Mouse (Mus musculus) thymus, adult 2 months (tissue): ENCODE results near the gene 4930430F08Rik. TPM values are rescaled to one million over a fixed set of nuclear protein-coding genes. Genes with fewer than 3 reads are reported as not detected.
A peak's percentile ranks its signal among the peaks of the same experiment; 100 is the strongest.

Experiments
- DNase-seq: peaks from one replicate; pipeline ENCODE4 v3.0.0; 2021
- H3K27ac ChIP-seq: fragments of 200-500 bp; 2 replicates; pipeline ENCODE4 v1.5.1; 2012; ENCODE audit warnings: low read length, control low read depth; ENCODE audit not compliant: control insufficient read depth, insufficient read depth
- H3K27me3 ChIP-seq: fragments of 200-500 bp; 2 replicates; pipeline ENCODE4 v1.6.1; 2012; ENCODE audit warnings: mild to moderate bottlenecking, low read length, moderate library complexity, mixed read lengths; ENCODE audit not compliant: control insufficient read depth, insufficient read depth
- H3K36me3 ChIP-seq: fragments of 200-500 bp; 2 replicates; pipeline ENCODE4 v1.6.1; 2012; ENCODE audit warnings: mild to moderate bottlenecking, low read length, moderate library complexity; ENCODE audit not compliant: control insufficient read depth, insufficient read depth
- H3K4me1 ChIP-seq: fragments of 200-500 bp; replicated peaks from 2 replicates; pipeline ENCODE4 v1.6.1; 2012; ENCODE audit warnings: low read length; ENCODE audit not compliant: control insufficient read depth, insufficient read depth
- H3K4me3 ChIP-seq: fragments of 200-500 bp; 2 replicates; pipeline ENCODE4 v1.5.1; 2012; ENCODE audit warnings: mild to moderate bottlenecking, low read length, control low read depth, moderate library complexity; ENCODE audit not compliant: control insufficient read depth, insufficient read depth
- CTCF ChIP-seq: fragments of 200-500 bp; IDR thresholded peaks from 2 replicates; pipeline ENCODE4 v1.5.1; 2012; ENCODE audit warnings: mild to moderate bottlenecking, control low read depth, low read length, moderate library complexity, borderline replicate concordance; ENCODE audit not compliant: control insufficient read depth, poor library complexity, insufficient read depth; ENCODE audit errors: extremely low read depth
- POLR2A ChIP-seq: fragments of 200-500 bp; IDR thresholded peaks from 2 replicates; pipeline ENCODE4 v1.6.1; 2012; ENCODE audit warnings: mild to moderate bottlenecking, low read length, control low read depth, moderate library complexity; ENCODE audit not compliant: control insufficient read depth, poor library complexity, insufficient read depth; ENCODE audit errors: extremely low read depth
- WGBS: fragments of 180-500 bp; shearing (Covaris S2); methylation state at CpG from one replicate; pipeline ENCODE4 v1.1.7; 2018; 5-methylcytosine and 5-hydroxymethylcytosine counted together
- polyA plus RNA-seq: library from polyadenylated mRNA; depleted of rRNA; stranded (reverse); fragments of >200 nt; gene quantifications from 2 replicates; pipeline ENCODE4 v1.2.3, GENCODE M21; 2012

Gene 4930430F08Rik
- polyA plus RNA-seq, 1 experiment, result 8.0 TPM

- TF ChIP-seq POLR2A, result no peak
- TF ChIP-seq CTCF, result no peak
- 65% methylated on average over 2 of the region's 2 CpGs for WGBS
- DNase-seq, result no peak
Measured at GRCm38 (mm10) chr10:100604254-100604653, 14.0 kb upstream of the 4930430F08Rik start.

GRCm38 (mm10) chr10:100603511-100603910, 13.3 kb upstream of the 4930430F08Rik start:
- TF ChIP-seq CTCF, result no peak
- Histone ChIP-seq H3K4me3 (no peak overlapping the region), H3K27ac (no peak overlapping the region), H3K27me3 (no peaks in the 10 kb centered on the region), H3K36me3 (no peaks in the 10 kb centered on the region), H3K4me1 (no peaks in the 10 kb centered on the region)
- DNase-seq, result no peak
- WGBS, result 95% methylated on average over 9 of the region's 9 CpGs

More at GRCm38 (mm10) chr10:100604254-100604653, 14.0 kb upstream of the 4930430F08Rik start:
- Histone ChIP-seq H3K36me3 (no peaks in the 10 kb centered on the region), H3K27me3 (no peaks in the 10 kb centered on the region), H3K4me1 (no peaks in the 10 kb centered on the region), H3K27ac (no peak overlapping the region), H3K4me3 (no peak overlapping the region)

GRCm38 (mm10) chr10:100598339-100598738, 8.1 kb upstream of the 4930430F08Rik start:
- DNase-seq, result no peak

GRCm38 (mm10) chr10:100588932-100589388, 1.3 kb downstream of the 4930430F08Rik start:
- TF ChIP-seq POLR2A (peak; percentile 68), CTCF (no peak)
- 0 out of 2 replicates have a peak overlapping the region, but pooled peaks have one; percentile 10 for H3K27ac ChIP-seq
- under 1% methylated on average over 31 of the region's 31 CpGs for WGBS

More at GRCm38 (mm10) chr10:100598339-100598738, 8.1 kb upstream of the 4930430F08Rik start:
- no peaks in the 10 kb centered on the region for H3K27me3 ChIP-seq
- no peak overlapping the region for H3K4me3 ChIP-seq
- H3K4me1 ChIP-seq, result no peaks in the 10 kb centered on the region
- 89% methylated on average over 3 of the region's 3 CpGs for WGBS
- H3K27ac ChIP-seq, result no peak overlapping the region
- no peak for TF ChIP-seq POLR2A
- no peak for TF ChIP-seq CTCF
- no peaks in the 10 kb centered on the region for H3K36me3 ChIP-seq

GRCm38 (mm10) chr10:100588524-100588923, 1.7 kb downstream of the 4930430F08Rik start:
- Histone ChIP-seq H3K27me3 (no peaks in the 10 kb centered on the region), H3K36me3 (no peaks in the 10 kb centered on the region), H3K4me3 (peak overlapping the region; percentile 83), H3K27ac (no peak overlapping the region), H3K4me1 (no peaks in the 10 kb centered on the region)
- TF ChIP-seq POLR2A (no peak), CTCF (no peak)
- DNase-seq, result no peak
- 35% methylated on average over 7 of the region's 7 CpGs for WGBS

More at GRCm38 (mm10) chr10:100588932-100589388, 1.3 kb downstream of the 4930430F08Rik start:
- Histone ChIP-seq H3K4me1 (no peaks in the 10 kb centered on the region), H3K4me3 (peak overlapping the region; percentile 83), H3K27me3 (no peaks in the 10 kb centered on the region), H3K36me3 (no peaks in the 10 kb centered on the region)
- DNase-seq, result peak; percentile 86

- Histone ChIP-seq H3K4me1 (no peaks in the 10 kb centered on the region), H3K4me3 (no peak overlapping the region), H3K27me3 (no peaks in the 10 kb centered on the region), H3K36me3 (no peaks in the 10 kb centered on the region), H3K27ac (no peak overlapping the region)
- 91% methylated on average over 3 of the region's 3 CpGs for WGBS
- no peak for DNase-seq
- TF ChIP-seq POLR2A (no peak), CTCF (no peak)
Measured at GRCm38 (mm10) chr10:100584178-100584577, 6.0 kb downstream of the 4930430F08Rik start.

- H3K4me3 ChIP-seq, result no peak overlapping the region
Measured at GRCm38 (mm10) chr10:100575294-100575693, 14.9 kb downstream of the 4930430F08Rik start.

More at GRCm38 (mm10) chr10:100575294-100575693, 14.9 kb downstream of the 4930430F08Rik start:
- TF ChIP-seq CTCF (no peak), POLR2A (no peak)
- no peaks in the 10 kb centered on the region for H3K4me1 ChIP-seq
- H3K27ac ChIP-seq, result no peak overlapping the region
- H3K36me3 ChIP-seq, result 0 out of 2 replicates have a peak, but pooled peaks cover 3% of the 10 kb centered on the region
- no peaks in the 10 kb centered on the region for H3K27me3 ChIP-seq
- no peak for DNase-seq
- WGBS, result 98% methylated on average over 7 of the region's 7 CpGs
